Mouse (Mus musculus): ENCODE measurements around the gene Irak1. TPM values are rescaled to one million over a fixed set of nuclear protein-coding genes. Genes with fewer than 3 reads are reported as not detected.

The Irak1 gene
- total RNA-seq, 2 experiments from 2014 or later, result 82.2 to 96.8 TPM

GRCm38 (mm10) chrX:73966248-73967176, 57.2 kb downstream of the Irak1 start, which contains the start of gene Hcfc1:
Gene Hcfc1 (minus strand): TSS chrX:73966357.
- peak; percentile 92 for DNase-seq

GRCm38 (mm10) chrX:73965307-73965706, 58.4 kb downstream of the Irak1 start:
- DNase-seq, result peak; percentile 62

- DNase-seq, result peak; percentile 26
These were observed 59.4 kb downstream of the Irak1 start for GRCm38 (mm10) chrX:73964363-73964762.

Small RNA genes within 50 kb of the gene (microRNA-seq; reads per million reads assigned to microRNA genes)
- gene Mir5132 (11.1 reads per million, percentile 19 among the genes with 10 or more reads in this experiment), gene Mir718 (not detected)

Other genes starting within 250 kb of the Irak1 start
- 1 to 10 TPM; 2.7 to 7.8 TPM for gene Srpk3, start 249.5 kb downstream of the Irak1 start, total RNA-seq (2021)
- 100 to 1,000 TPM; 681 to 708 TPM for gene Idh3g, start 237.0 kb downstream of the Irak1 start, total RNA-seq (2021)
- gene Ssr4, start 236.9 kb downstream of the Irak1 start, total RNA-seq (2021), result 100 to 1,000 TPM; 166 to 177 TPM
- gene Pdzd4, start 198.9 kb downstream of the Irak1 start, total RNA-seq (2021), result 1 to 10 TPM; 5.1 to 5.9 TPM
- gene Avpr2, start 131.8 kb downstream of the Irak1 start, total RNA-seq (2021), result not detected
- 10 to 100 TPM in 1 of 2 experiments, 1 to 10 TPM in 1; 9.9 to 24.7 TPM for gene L1cam, start 127.8 kb downstream of the Irak1 start, total RNA-seq (2021)
- gene Arhgap4, start 102.0 kb downstream of the Irak1 start, total RNA-seq (2021), result 1 to 10 TPM; 7.9 to 9.2 TPM
- gene Naa10, start 102.0 kb downstream of the Irak1 start, total RNA-seq (2021), result 10 to 100 TPM; 86.5 to 99.0 TPM
- gene Renbp, start 93.1 kb downstream of the Irak1 start, total RNA-seq (2021), result 10 to 100 TPM; 17.4 to 19.2 TPM
- 10 to 100 TPM; 51.0 to 74.9 TPM for gene Hcfc1, start 57.6 kb downstream of the Irak1 start, total RNA-seq (2021)
- not detected for gene Opn1mw, start 103.5 kb upstream of the Irak1 start, total RNA-seq (2021)
- gene Mecp2, start 111.4 kb upstream of the Irak1 start, total RNA-seq (2021), result 10 to 100 TPM; 30.1 to 34.9 TPM
- not detected for gene Tex28, start 143.9 kb upstream of the Irak1 start, total RNA-seq (2021)
- not detected for gene Tktl1, start 153.3 kb upstream of the Irak1 start, total RNA-seq (2021)
- gene Flna, start 225.9 kb upstream of the Irak1 start, total RNA-seq (2021), result 100 to 1,000 TPM; 151 to 183 TPM
- gene Emd, start 230.8 kb upstream of the Irak1 start, total RNA-seq (2021), result 10 to 100 TPM; 38.0 to 45.0 TPM
- 100 to 1,000 TPM; 377 to 392 TPM for gene Rpl10, start 246.9 kb upstream of the Irak1 start, total RNA-seq (2021)

Measured in adrenal gland, postnatal 10 days (tissue).